Mouse (Mus musculus): ENCODE measurements around the gene Olfr918. TPM values are rescaled to one million over a fixed set of nuclear protein-coding genes. Genes with fewer than 3 reads are reported as not detected.

Olfr918 gene
- polyA plus RNA-seq, 1 experiment from 2014 or later, result not detected

Other genes with a start within 250 kb of the Olfr918 start
- not detected in 2 replicates for gene Olfr901, start 245.1 kb downstream of the Olfr918 start, polyA plus RNA-seq (2014; fragmentation: Nextera tagmentation; extraction: Ambion mirVana)
- not detected in 2 replicates for gene Olfr902, start 226.9 kb downstream of the Olfr918 start, polyA plus RNA-seq (2014; fragmentation: Nextera tagmentation; extraction: Ambion mirVana)
- not detected in 2 replicates for gene Olfr904, start 211.5 kb downstream of the Olfr918 start, polyA plus RNA-seq (2014; fragmentation: Nextera tagmentation; extraction: Ambion mirVana)
- gene Olfr905, start 203.5 kb downstream of the Olfr918 start, polyA plus RNA-seq (2014; fragmentation: Nextera tagmentation; extraction: Ambion mirVana), result not detected in 2 replicates
- gene Olfr906, start 187.5 kb downstream of the Olfr918 start, polyA plus RNA-seq (2014; fragmentation: Nextera tagmentation; extraction: Ambion mirVana), result not detected in 2 replicates
- not detected in 2 replicates for gene Olfr907, start 178.8 kb downstream of the Olfr918 start, polyA plus RNA-seq (2014; fragmentation: Nextera tagmentation; extraction: Ambion mirVana)
- gene Olfr911-ps1, start 153.0 kb downstream of the Olfr918 start, polyA plus RNA-seq (2014; fragmentation: Nextera tagmentation; extraction: Ambion mirVana), result not detected in 2 replicates
- not detected in 2 replicates for gene Olfr910, start 136.8 kb downstream of the Olfr918 start, polyA plus RNA-seq (2014; fragmentation: Nextera tagmentation; extraction: Ambion mirVana)
- not detected in 2 replicates for gene Olfr912, start 94.4 kb downstream of the Olfr918 start, polyA plus RNA-seq (2014; fragmentation: Nextera tagmentation; extraction: Ambion mirVana)
- not detected in 2 replicates for gene Olfr913, start 81.8 kb downstream of the Olfr918 start, polyA plus RNA-seq (2014; fragmentation: Nextera tagmentation; extraction: Ambion mirVana)
- gene Olfr914, start 69.5 kb downstream of the Olfr918 start, polyA plus RNA-seq (2014; fragmentation: Nextera tagmentation; extraction: Ambion mirVana), result not detected in 2 replicates
- not detected in 2 replicates for gene Olfr916, start 14.7 kb downstream of the Olfr918 start, polyA plus RNA-seq (2014; fragmentation: Nextera tagmentation; extraction: Ambion mirVana)
- gene Olfr917, start 8.8 kb downstream of the Olfr918 start, polyA plus RNA-seq (2014; fragmentation: Nextera tagmentation; extraction: Ambion mirVana), result not detected in 2 replicates
- not detected in 2 replicates for gene Olfr919, start 29.1 kb upstream of the Olfr918 start, polyA plus RNA-seq (2014; fragmentation: Nextera tagmentation; extraction: Ambion mirVana)
- gene Vwa5a, start 43.7 kb upstream of the Olfr918 start, polyA plus RNA-seq (2014; fragmentation: Nextera tagmentation; extraction: Ambion mirVana), result 25.4 and 26.3 TPM in 2 replicates
- gene Olfr920, start 77.7 kb upstream of the Olfr918 start, polyA plus RNA-seq (2014; fragmentation: Nextera tagmentation; extraction: Ambion mirVana), result 0.08 and 0.17 TPM in 2 replicates
- gene Olfr921, start 98.5 kb upstream of the Olfr918 start, polyA plus RNA-seq (2014; fragmentation: Nextera tagmentation; extraction: Ambion mirVana), result not detected in 2 replicates
- not detected in 2 replicates for gene Olfr922, start 140.0 kb upstream of the Olfr918 start, polyA plus RNA-seq (2014; fragmentation: Nextera tagmentation; extraction: Ambion mirVana)
- gene Olfr923, start 151.9 kb upstream of the Olfr918 start, polyA plus RNA-seq (2014; fragmentation: Nextera tagmentation; extraction: Ambion mirVana), result not detected in 2 replicates
- not detected in 2 replicates for gene Olfr924, start 169.8 kb upstream of the Olfr918 start, polyA plus RNA-seq (2014; fragmentation: Nextera tagmentation; extraction: Ambion mirVana)
- not detected in 2 replicates for gene Olfr26, start 180.5 kb upstream of the Olfr918 start, polyA plus RNA-seq (2014; fragmentation: Nextera tagmentation; extraction: Ambion mirVana)
- not detected in 2 replicates for gene Olfr926, start 202.5 kb upstream of the Olfr918 start, polyA plus RNA-seq (2014; fragmentation: Nextera tagmentation; extraction: Ambion mirVana)

All from stomach, embryonic 14.5 days (tissue).